Mouse (Mus musculus) embryonic facial prominence, embryonic 12.5 days (tissue): Measurements from ENCODE around the gene Nudt2. TPM values are rescaled to one million over a fixed set of nuclear protein-coding genes. Genes with fewer than 3 reads are reported as not detected.

Experiments used
- ATAC-seq: fragments of 200-750 bp; cut with Nextera tagmentation; 2 replicates; pipeline ENCODE4 v1.8.0; 2017; ENCODE audit not compliant: insufficient number of reproducible peaks, insufficient read depth, low FRiP score, low TSS enrichment
- H3K27ac ChIP-seq: fragments of 300-500 bp; sonication (generic); 2 replicates; pipeline ENCODE4 v1.5.1; 2016; ENCODE audit warnings: mild to moderate bottlenecking
- H3K27me3 ChIP-seq: fragments of 300-500 bp; sonication (generic); 2 replicates; pipeline ENCODE4 v1.6.1; 2016; ENCODE audit warnings: mild to moderate bottlenecking, moderate library complexity
- H3K36me3 ChIP-seq: fragments of 300-500 bp; sonication (generic); 2 replicates; pipeline ENCODE4 v1.6.1; 2016; ENCODE audit warnings: mild to moderate bottlenecking
- H3K4me1 ChIP-seq: fragments of 300-500 bp; sonication (generic); 2 replicates; pipeline ENCODE4 v1.6.1; 2016
- H3K4me2 ChIP-seq: fragments of 300-500 bp; sonication (generic); replicated peaks from 2 replicates; pipeline ENCODE4 v1.6.1; 2016; ENCODE audit warnings: mild to moderate bottlenecking, moderate library complexity
- H3K4me3 ChIP-seq: fragments of 300-500 bp; sonication (generic); 2 replicates; pipeline ENCODE4 v1.5.1; 2016; ENCODE audit warnings: mild to moderate bottlenecking
- H3K9ac ChIP-seq: fragments of 300-500 bp; sonication (generic); 2 replicates; pipeline ENCODE4 v1.6.1; 2016; ENCODE audit warnings: mild to moderate bottlenecking, moderate library complexity
- H3K9me3 ChIP-seq: fragments of 300-500 bp; sonication (generic); 2 replicates; pipeline ENCODE4 v1.6.1; 2016; ENCODE audit warnings: mild to moderate bottlenecking, moderate library complexity
- WGBS: fragments of 180-500 bp; shearing (Covaris S2); methylation state at CpG from one replicate; pipeline ENCODE4 v1.1.7; 2016; 5-methylcytosine and 5-hydroxymethylcytosine counted together
- polyA plus RNA-seq: library from polyadenylated mRNA; unstranded; fragments of >200 nt; fragmentation: Nextera tagmentation; extraction: Ambion mirVana; gene quantifications from 2 replicates; pipeline ENCODE4 v1.2.1, GENCODE M21; 2016

Gene Nudt2
- polyA plus RNA-seq, 1 experiment from 2014 or later: 53.4 TPM

GRCm38 (mm10) chr4:41522788-41523187, 57.8 kb downstream of the Nudt2 start:
- ATAC-seq: no peak
- 40% methylated on average over 5 of the region's 5 CpGs for WGBS
- Histone ChIP-seq H3K27me3 (peaks cover 14% of the 10 kb centered on the region; the same call in 1 of the 2 replicates), H3K36me3 (no peaks in the 10 kb centered on the region), H3K4me3 (no peak overlapping the region), H3K9me3 (no peaks in the 10 kb centered on the region), H3K27ac (no peak overlapping the region), H3K4me1 (0 out of 2 replicates have a peak, but pooled peaks cover under 1% of the 10 kb centered on the region), H3K9ac (no peak overlapping the region), H3K4me2 (no peak overlapping the region)

- no peak for ATAC-seq
- Histone ChIP-seq H3K36me3 (no peaks in the 10 kb centered on the region), H3K4me2 (no peak overlapping the region), H3K4me3 (no peak overlapping the region), H3K27me3 (peaks cover 14% of the 10 kb centered on the region; the same call in 1 of the 2 replicates), H3K9ac (no peak overlapping the region), H3K9me3 (no peaks in the 10 kb centered on the region), H3K4me1 (peaks cover 7% of the 10 kb centered on the region; the same call in 1 of the 2 replicates), H3K27ac (no peak overlapping the region)
- WGBS: 79% methylated on average over 7 of the region's 7 CpGs
These were observed 58.9 kb downstream of the Nudt2 start for GRCm38 (mm10) chr4:41523839-41524238.

DNA sequence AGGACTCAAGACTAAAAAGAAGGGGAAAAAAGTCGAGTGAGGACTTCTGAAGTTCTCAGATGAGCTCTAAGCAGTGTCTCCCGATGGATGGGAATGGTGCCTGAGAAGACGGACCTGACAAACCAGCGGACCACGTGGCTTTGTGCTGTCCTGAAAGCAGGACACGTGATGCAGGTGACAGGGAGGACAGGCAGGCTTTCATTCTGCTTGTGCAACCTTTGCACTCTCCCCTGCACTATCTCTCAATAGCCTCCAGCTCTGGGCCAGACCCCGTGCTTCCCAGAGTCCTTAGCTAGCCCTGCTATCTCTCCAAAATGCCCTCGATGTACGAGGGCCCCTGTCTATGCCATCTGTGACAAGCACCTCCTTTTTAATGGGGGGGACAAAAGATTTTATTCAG, 59.9 kb downstream of the Nudt2 start:
- Histone ChIP-seq H3K27me3 (peaks cover 12% of the 10 kb centered on the region; the same call in 1 of the 2 replicates), H3K9ac (no peak overlapping the region)
- WGBS: 73% methylated on average over 9 of the region's 9 CpGs

GRCm38 (mm10) chr4:41526553-41526952, 61.6 kb downstream of the Nudt2 start:
- Histone ChIP-seq H3K4me2 (no peak overlapping the region), H3K36me3 (no peaks in the 10 kb centered on the region), H3K9ac (no peak overlapping the region), H3K4me3 (no peak overlapping the region), H3K4me1 (peaks cover 7% of the 10 kb centered on the region; the same call in 1 of the 2 replicates), H3K9me3 (no peaks in the 10 kb centered on the region), H3K27me3 (peaks cover 6% of the 10 kb centered on the region; the same call in 1 of the 2 replicates), H3K27ac (no peak overlapping the region)
- 61% methylated on average over 7 of the region's 7 CpGs for WGBS
- ATAC-seq: no peak

More for the DNA sequence above, 59.9 kb downstream of the Nudt2 start:
- H3K4me3 ChIP-seq: no peak overlapping the region
- no peak overlapping the region for H3K4me2 ChIP-seq
- no peak for ATAC-seq
- no peaks in the 10 kb centered on the region for H3K36me3 ChIP-seq
- H3K9me3 ChIP-seq: no peaks in the 10 kb centered on the region
- H3K27ac ChIP-seq: no peak overlapping the region
- H3K4me1 ChIP-seq: peaks cover 7% of the 10 kb centered on the region; the same call in 1 of the 2 replicates

DNA sequence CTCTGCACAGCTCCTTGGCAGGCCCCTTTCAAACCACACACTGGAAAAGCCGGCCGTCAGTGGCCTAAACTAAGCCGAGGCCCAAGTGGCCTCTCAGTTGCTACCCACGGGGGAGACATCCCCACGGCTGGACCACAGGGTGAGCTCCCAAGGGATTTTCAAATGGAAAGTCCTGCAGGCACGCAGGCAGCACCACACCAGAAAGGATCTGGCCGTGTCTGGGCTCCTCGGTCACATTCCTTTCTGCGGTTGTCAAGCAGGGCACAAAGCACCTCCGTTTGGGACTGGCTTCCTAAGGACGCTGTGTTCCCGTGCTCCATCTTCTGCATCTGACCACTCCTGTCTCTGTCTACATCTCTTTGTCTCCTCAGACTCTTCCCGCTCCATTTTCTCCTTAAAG, 62.1 kb downstream of the Nudt2 start:
- H3K9me3 ChIP-seq: no peaks in the 10 kb centered on the region
- H3K4me3 ChIP-seq: no peak overlapping the region
- no peak overlapping the region for H3K27ac ChIP-seq
- ATAC-seq: no peak
- H3K27me3 ChIP-seq: peaks cover 6% of the 10 kb centered on the region; the same call in 1 of the 2 replicates
- H3K9ac ChIP-seq: no peak overlapping the region
- H3K4me1 ChIP-seq: peaks cover 7% of the 10 kb centered on the region; the same call in 1 of the 2 replicates
- no peaks in the 10 kb centered on the region for H3K36me3 ChIP-seq
- 28% methylated on average over 13 of the region's 13 CpGs for WGBS
- H3K4me2 ChIP-seq: no peak overlapping the region

- Histone ChIP-seq H3K27ac (no peak overlapping the region), H3K4me2 (no peak overlapping the region), H3K4me3 (no peak overlapping the region), H3K9me3 (no peaks in the 10 kb centered on the region), H3K4me1 (peaks cover 7% of the 10 kb centered on the region; the same call in 1 of the 2 replicates), H3K36me3 (no peaks in the 10 kb centered on the region), H3K27me3 (peaks cover 6% of the 10 kb centered on the region; the same call in 1 of the 2 replicates), H3K9ac (no peak overlapping the region)
- 50% methylated on average over 8 of the region's 8 CpGs for WGBS
- no peak for ATAC-seq
These were observed 63.0 kb downstream of the Nudt2 start for GRCm38 (mm10) chr4:41527996-41528395.

Other genes with a start within 250 kb of the Nudt2 start
- gene Ubap2, start 190.0 kb upstream of the Nudt2 start, polyA plus RNA-seq: 74.4 and 77.6 TPM in 2 replicates
- gene Dcaf12, start 150.3 kb upstream of the Nudt2 start, polyA plus RNA-seq: 55.7 and 57.1 TPM in 2 replicates
- gene Ubap1, start 116.2 kb upstream of the Nudt2 start, polyA plus RNA-seq: 60.5 and 74.7 TPM in 2 replicates
- 10.9 and 11.7 TPM in 2 replicates for gene Kif24, start 264 bp upstream of the Nudt2 start, polyA plus RNA-seq
- gene AI464131, start 37.9 kb downstream of the Nudt2 start, polyA plus RNA-seq: 8.5 and 9.5 TPM in 2 replicates
- gene 1110017D15Rik, start 52.2 kb downstream of the Nudt2 start, polyA plus RNA-seq: 2.8 and 3.7 TPM in 2 replicates
- 4.1 and 5.3 TPM in 2 replicates for gene Fam219a, start 104.4 kb downstream of the Nudt2 start, polyA plus RNA-seq
- gene Dnaic1, start 104.6 kb downstream of the Nudt2 start, polyA plus RNA-seq: 0.73 and 0.91 TPM in 2 replicates
- 29.0 and 33.7 TPM in 2 replicates for gene Enho, start 175.2 kb downstream of the Nudt2 start, polyA plus RNA-seq
- 13.6 and 14.9 TPM in 2 replicates for gene Cntfr, start 231.9 kb downstream of the Nudt2 start, polyA plus RNA-seq
- gene Il11ra1, start 234.8 kb downstream of the Nudt2 start, polyA plus RNA-seq: 337 and 358 TPM in 2 replicates
- gene Rpp25l, start 248.4 kb downstream of the Nudt2 start, polyA plus RNA-seq: 84.9 and 87.8 TPM in 2 replicates